ENCODE assay signal across 16 mouse cellular contexts in genomic region chr1:133190550-133190949, GRCm38 (mm10). TPM values are rescaled to one million over a fixed set of nuclear protein-coding genes. Genes with fewer than 3 reads are reported as not detected.
A peak's percentile ranks its signal among the peaks of the same experiment; 100 is the strongest.
DNase-seq lines count a peak whose midpoint lies in the region; ATAC-seq and TF ChIP-seq lines count a peak whose summit lies in the region.
"Had no signal": no experiment of that assay in that cellular context is flagged by ENCODE, and none has a peak within 500 bp of the region (broad histone marks: within the 10 kb centered on the region; RNA-seq: fewer than 3 reads in every experiment).

No protein-coding gene starts in this region.

- TF ChIP-seq POLR2A in thymus, adult 2 months (IDR thresholded peaks at IDR 0.05; ENCODE audit: control insufficient read depth, extremely low read depth, insufficient read depth, low read length, poor library complexity): no peak

- no peak overlapping the region for H3K4me3 ChIP-seq in liver, postnatal 0 days (ENCODE audit: low read depth, low read length)
- H3K4me3 ChIP-seq in thymus, adult 2 months (ENCODE audit: control insufficient read depth, insufficient read depth, low read length): no peak overlapping the region
- H3K4me3 ChIP-seq: embryonic facial prominence, embryonic 13.5 days; hindbrain, embryonic 12.5 days; limb, embryonic 15.5 days; megakaryocyte, embryonic 14.5 days had no signal

- no peaks in the 10 kb centered on the region for H3K36me3 ChIP-seq in liver, postnatal 0 days (replicated peaks; ENCODE audit: insufficient read depth, low read length)
- H3K36me3 ChIP-seq in thymus, adult 2 months (ENCODE audit: control insufficient read depth, insufficient read depth, low read length): no peaks in the 10 kb centered on the region
- H3K36me3 ChIP-seq: embryonic facial prominence, embryonic 13.5 days; limb, embryonic 15.5 days had no signal

- 62% methylated on average over 9 of the region's 9 CpGs for WGBS in liver, postnatal 0 days (ENCODE audit: insufficient replicate concordance)
- WGBS in thymus, adult 2 months: 69% methylated on average over 9 of the region's 9 CpGs

- TF ChIP-seq CTCF in liver, postnatal 0 days (IDR thresholded peaks at IDR 0.05; ENCODE audit: low read depth): no peak
- TF ChIP-seq CTCF in thymus, adult 2 months (IDR thresholded peaks at IDR 0.05; ENCODE audit: borderline replicate concordance, control insufficient read depth, extremely low read depth, insufficient read depth, low read length, poor library complexity): no peak

- H3K27me3 ChIP-seq in liver, postnatal 0 days (ENCODE audit: insufficient read depth, low read length): no peaks in the 10 kb centered on the region
- H3K27me3 ChIP-seq in thymus, adult 2 months (ENCODE audit: control insufficient read depth, insufficient read depth, low read length): no peaks in the 10 kb centered on the region
- H3K27me3 ChIP-seq: embryonic facial prominence, embryonic 13.5 days; hindbrain, embryonic 12.5 days; limb, embryonic 15.5 days had no signal

- H3K4me2 ChIP-seq in liver, postnatal 0 days (ENCODE audit: low read depth, low read length): no peak overlapping the region
- H3K4me2 ChIP-seq: embryonic facial prominence, embryonic 13.5 days; hindbrain, embryonic 12.5 days; limb, embryonic 15.5 days had no signal

- H3K9me3 ChIP-seq in liver, postnatal 0 days (ENCODE audit: low read length): 0 out of 2 replicates have a peak, but pooled peaks cover 2% of the 10 kb centered on the region
- H3K9me3 ChIP-seq: embryonic facial prominence, embryonic 13.5 days; limb, embryonic 15.5 days had no signal

- no peak overlapping the region for H3K9ac ChIP-seq in liver, postnatal 0 days (replicated peaks)
- H3K9ac ChIP-seq: embryonic facial prominence, embryonic 13.5 days; hindbrain, embryonic 12.5 days; limb, embryonic 15.5 days had no signal

- TF ChIP-seq EP300 in liver, postnatal 0 days (IDR thresholded peaks at IDR 0.05; ENCODE audit: low read depth): no peak

- H3K27ac ChIP-seq in liver, postnatal 0 days (ENCODE audit: low read depth): no peak overlapping the region
- peak overlapping the region; percentile 18; the same call in 1 of the 2 replicates for H3K27ac ChIP-seq in thymus, adult 2 months (ENCODE audit: control insufficient read depth, insufficient read depth, low read length)
- H3K27ac ChIP-seq: embryonic facial prominence, embryonic 13.5 days; hindbrain, embryonic 12.5 days; limb, embryonic 15.5 days had no signal

- H3K4me1 ChIP-seq in liver, postnatal 0 days (ENCODE audit: insufficient read depth): 0 out of 2 replicates have a peak, but pooled peaks cover 2% of the 10 kb centered on the region
- H3K4me1 ChIP-seq in thymus, adult 2 months (replicated peaks; ENCODE audit: control insufficient read depth, insufficient read depth, low read length): peaks cover 7% of the 10 kb centered on the region
- H3K4me1 ChIP-seq: megakaryocyte, embryonic 14.5 days had no signal

- DNase-seq in ES-CJ7 (ENCODE audit: low read depth, low spot score) (peak; percentile 56), R1 (ENCODE audit: low read depth, low spot score) (peak; percentile 42)
- no peak for DNase-seq in liver, postnatal 0 days
- peak; percentile 21 for DNase-seq in thymus, adult 2 months
- no peak for DNase-seq in right cerebral cortex, adult 18-20 months
- DNase-seq in gastrocnemius, postnatal 25 days: no peak
- DNase-seq in lung, adult 18-20 months: no peak
- DNase-seq: adrenal gland, postnatal 10 days; cerebellum, adult 18-20 months; gastrocnemius, postnatal 10 days; kidney, adult 8-10 months; kidney, postnatal 4 days had no signal

- peak; percentile 40; the same call in 1 of the 2 replicates for ATAC-seq in liver, postnatal 0 days

RNA-seq across cellular contexts. Expression of gene Plekha6, which starts 26.5 kb away (rescaled TPM):
- 3.8 and 4.0 TPM in 2 replicates for polyA plus RNA-seq in liver, postnatal 0 days (2015; fragmentation: Nextera tagmentation; extraction: Ambion mirVana)
- polyA plus RNA-seq in thymus, adult 2 months (2012; rRNA removed): 5.1 and 9.4 TPM in 2 replicates
- 10 to 100 TPM; 12.7 to 14.4 TPM for total RNA-seq in gastrocnemius, postnatal 25 days (2021)

RNA-seq across cellular contexts. Expression of gene Ppp1r15b, which starts 59.6 kb away (rescaled TPM):
- 24.3 and 27.0 TPM in 2 replicates for polyA plus RNA-seq in liver, postnatal 0 days (2015; fragmentation: Nextera tagmentation; extraction: Ambion mirVana)
- polyA plus RNA-seq in thymus, adult 2 months (2012; rRNA removed): 45.8 and 55.0 TPM in 2 replicates
- 10 to 100 TPM; 14.5 to 17.3 TPM for total RNA-seq in gastrocnemius, postnatal 25 days (2021)

Comparison
In these comparisons a context has a peak if more than half of its experiments do, and no peak if none do; other contexts are left out.
1. DNase-seq: peak in ES-CJ7 (single experiment), R1 (single experiment) and thymus, adult 2 months (single experiment); none in liver, postnatal 0 days (single experiment), right cerebral cortex, adult 18-20 months (single experiment), gastrocnemius, postnatal 25 days (single experiment) and lung, adult 18-20 months (0 of 2).